Mouse (Mus musculus) thymus, postnatal 25 days (tissue): Measurements from ENCODE around the gene Actn4.

ENCODE experiments used
- DNase-seq: peaks from one replicate; pipeline ENCODE4 v3.0.0; 2022

Actn4 gene

DNA sequence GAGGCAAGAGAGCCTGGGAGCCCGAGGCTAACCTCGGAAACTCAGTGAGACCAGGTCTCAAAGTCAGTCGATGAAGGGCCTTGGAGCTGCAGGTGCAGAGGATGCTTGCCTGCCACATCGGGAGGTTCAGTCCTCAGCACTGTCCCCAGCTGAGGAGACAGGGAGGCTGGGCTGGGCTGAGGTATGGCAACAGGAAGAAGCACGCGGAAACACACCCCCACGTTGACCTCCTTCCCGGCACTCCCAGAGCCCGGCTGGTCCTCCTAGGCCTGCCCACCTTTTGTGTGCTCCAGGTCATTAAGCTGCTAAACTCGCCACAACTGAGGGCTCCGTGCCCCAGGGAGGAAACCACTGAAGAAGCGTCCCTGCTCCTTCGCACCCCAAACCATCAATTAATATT, 80.9 kb downstream of the Actn4 start, which contains the start of gene Capn12:
TSS of gene Capn12 (plus strand) at position 224 of the 400 bp plus-strand sequence.
- peak; percentile 48 for DNase-seq

DNA sequence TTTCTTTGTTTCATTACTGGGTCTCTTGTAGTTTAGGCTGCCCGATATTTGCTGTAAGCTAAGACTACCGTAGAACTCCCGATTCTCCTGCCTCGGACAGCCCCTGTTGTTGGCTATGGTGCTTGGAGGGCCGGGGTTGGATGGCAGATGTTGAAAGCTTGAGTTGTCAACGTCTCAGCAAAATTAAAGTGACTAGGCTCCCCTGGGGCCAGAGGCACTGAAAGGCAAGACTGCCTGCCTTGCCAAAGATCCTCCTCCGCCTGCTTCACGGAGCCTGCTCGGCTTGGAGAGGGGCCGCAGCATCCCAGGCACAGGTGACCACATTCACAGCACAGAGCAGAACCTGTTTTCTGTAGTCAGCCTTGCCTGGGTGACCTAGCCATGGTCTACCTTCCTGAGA, 81.6 kb downstream of the Actn4 start:
- no peak for DNase-seq

DNA sequence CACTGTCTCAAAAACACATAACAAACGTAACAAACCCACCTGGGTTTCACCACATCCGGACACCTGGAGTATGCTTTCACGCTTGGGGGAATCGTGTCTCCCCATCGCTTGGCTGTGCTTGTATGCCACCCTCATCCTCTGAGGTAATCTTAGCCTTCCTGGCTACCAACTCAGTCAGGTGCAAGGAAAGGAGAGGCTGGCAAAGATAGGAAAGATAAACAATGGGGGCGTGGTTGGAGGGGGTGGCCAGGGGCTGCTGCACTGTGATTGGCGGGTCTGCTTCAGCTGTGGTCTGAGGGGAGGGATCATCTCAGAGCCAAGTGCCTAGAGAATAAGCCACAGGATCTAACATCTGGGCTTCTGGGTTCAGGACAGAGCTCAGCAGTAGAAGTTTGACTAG, 82.5 kb downstream of the Actn4 start:
- DNase-seq, result peak; percentile 47

DNA sequence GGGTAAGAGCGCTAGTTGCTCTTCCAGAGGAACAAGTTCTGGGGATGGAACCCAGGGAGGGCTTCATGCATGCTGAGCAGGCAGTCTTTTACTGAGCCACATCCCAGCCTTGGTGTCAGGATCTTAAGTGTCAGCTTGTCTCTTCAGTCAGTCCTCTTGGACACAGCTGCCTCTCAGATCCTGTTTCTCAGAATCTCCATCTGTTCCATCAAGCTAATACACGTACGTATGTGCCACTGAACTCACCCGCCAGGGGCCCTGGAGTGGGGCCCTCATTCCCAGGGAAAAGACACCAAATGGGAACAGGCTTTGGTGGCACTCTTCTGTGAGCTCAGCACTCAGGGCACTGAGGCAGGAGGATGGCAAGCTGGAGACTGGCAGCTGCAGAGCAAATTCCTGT, 84.3 kb downstream of the Actn4 start:
- DNase-seq, result no peak

DNA sequence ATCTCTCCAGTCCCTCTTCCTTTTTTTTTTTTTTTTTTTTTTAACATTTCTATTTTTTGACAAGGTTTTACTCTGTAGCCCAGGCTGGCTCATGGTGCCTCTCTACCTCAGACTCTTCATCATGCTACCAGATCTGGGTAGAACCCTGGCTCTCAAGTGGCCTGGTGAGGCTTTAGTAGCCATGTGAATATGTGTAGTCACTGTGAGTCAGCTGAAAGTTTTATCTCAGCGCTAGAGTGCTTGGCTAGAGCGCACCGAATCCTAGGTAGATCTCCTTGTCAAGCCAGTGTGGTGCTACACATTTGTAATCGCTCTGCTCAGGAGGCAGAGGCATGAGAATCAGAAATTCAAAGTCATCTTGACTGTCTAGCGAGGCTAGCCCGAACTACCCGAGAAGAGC, 85.0 kb downstream of the Actn4 start:
- DNase-seq, result no peak

DNA sequence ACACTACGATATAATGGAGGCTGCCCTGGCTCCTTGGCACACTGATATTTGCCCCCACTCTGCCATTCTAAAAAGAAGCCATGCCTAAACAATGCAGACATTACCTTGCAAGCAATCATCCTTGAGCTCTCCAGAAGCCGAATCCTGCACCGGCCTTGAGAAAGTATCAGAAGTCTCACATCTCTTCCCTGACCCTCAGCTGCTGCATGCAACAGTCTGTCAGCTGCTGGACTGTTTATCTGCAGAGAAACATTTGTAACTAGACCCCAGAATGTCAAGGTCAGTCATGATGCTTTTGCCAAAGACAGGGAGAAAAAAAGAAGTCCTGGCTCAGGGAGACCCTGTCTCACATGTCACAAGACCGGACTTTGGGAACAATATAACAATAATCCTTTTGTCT, 86.0 kb downstream of the Actn4 start:
- no peak for DNase-seq

DNA sequence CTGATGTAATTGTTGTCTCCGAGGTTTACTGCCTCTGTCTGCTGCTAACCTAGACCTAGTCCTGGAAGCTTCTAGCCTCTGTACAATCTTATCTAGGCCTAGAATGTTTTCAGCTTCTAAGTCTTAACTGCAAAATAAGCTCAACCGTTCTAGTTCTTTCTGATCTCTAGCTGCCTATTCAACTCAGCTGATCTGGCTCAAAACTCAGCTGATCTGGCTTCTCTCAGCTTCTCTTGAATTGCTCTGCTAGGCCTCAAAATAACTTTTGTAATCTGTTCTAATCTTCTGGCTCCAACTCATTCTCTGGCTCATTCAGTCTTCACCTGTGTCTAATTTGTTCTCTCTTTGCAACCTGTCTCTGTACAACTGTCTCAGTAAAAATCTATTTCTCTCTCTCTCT, 87.6 kb downstream of the Actn4 start:
- no peak for DNase-seq

DNA sequence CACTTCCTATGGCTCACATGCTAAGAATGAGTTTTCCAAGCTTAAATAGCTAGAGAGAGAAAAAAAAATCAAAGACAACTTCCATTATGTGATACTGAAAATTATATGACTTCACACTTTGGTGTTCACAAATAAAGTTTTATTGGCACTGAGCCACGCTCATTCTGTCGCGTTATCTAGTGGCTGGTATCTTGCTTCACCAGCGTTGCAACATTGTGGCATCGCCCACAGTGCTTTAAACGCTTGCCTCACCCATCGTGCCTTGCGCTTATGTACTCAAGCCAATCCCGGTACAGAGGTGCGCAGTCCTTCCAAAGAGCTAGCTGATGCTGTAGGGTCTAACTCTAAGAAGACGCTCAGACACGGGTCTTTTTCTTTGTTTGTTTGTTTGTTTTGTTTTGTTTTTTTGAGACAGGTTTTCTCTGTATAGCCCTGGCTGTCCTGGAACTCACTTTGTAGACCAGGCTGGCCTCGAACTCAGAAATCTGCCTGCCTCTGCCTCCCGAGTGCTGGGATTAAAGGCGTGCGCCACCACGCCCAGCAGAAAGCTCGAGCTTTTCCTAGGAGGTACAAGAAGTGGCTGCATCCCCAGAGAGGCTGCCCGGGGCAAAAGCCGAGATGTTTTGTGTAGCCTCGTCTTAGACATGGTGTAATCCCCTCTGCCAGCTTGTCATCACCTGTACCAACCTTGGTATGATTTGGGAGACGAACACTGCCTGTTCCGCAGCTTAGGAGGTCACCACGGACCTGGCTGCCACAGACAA, 91.1 kb downstream of the Actn4 start:
- DNase-seq, result no peak

DNA sequence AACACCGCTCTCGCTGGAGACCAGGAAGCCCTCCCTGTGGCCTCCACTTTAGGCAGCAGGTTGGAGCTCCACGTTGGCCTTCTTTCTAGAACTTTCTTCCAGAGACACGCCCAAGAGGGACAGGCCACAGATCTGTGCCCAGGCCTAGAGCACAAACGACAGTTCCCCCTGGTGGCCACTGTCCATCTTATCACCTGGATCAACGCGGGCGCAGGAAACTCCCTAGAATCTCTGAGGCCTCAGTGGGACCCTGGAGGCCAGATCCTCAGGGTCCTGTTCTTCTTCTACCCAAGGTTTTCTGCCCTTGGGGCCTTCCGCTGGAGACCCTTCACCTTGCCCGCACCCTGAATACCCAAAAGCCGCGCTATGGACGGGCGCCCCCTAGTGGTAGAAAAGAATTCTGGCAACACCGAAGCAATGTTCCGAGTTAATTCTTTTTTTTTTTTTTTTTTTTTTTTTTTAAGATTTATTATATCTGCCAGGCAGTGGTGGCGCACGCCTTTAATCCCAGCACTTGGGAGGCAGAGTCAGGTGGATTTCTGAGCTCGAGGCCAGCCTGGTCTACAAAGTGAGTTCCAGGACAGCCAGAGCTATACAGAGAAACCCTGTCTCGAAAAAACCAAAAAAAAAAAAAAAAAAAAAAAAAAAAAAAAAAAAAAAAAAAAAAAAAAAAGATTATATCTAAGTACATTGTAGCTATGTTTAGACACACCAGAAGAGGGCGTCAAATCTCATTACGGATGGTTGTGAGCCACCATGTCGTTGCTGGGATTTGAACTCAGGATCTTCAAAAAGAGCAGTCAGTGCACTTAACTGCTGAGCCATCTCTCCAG, 94.4 kb downstream of the Actn4 start:
- peak; percentile 84 for DNase-seq

DNA sequence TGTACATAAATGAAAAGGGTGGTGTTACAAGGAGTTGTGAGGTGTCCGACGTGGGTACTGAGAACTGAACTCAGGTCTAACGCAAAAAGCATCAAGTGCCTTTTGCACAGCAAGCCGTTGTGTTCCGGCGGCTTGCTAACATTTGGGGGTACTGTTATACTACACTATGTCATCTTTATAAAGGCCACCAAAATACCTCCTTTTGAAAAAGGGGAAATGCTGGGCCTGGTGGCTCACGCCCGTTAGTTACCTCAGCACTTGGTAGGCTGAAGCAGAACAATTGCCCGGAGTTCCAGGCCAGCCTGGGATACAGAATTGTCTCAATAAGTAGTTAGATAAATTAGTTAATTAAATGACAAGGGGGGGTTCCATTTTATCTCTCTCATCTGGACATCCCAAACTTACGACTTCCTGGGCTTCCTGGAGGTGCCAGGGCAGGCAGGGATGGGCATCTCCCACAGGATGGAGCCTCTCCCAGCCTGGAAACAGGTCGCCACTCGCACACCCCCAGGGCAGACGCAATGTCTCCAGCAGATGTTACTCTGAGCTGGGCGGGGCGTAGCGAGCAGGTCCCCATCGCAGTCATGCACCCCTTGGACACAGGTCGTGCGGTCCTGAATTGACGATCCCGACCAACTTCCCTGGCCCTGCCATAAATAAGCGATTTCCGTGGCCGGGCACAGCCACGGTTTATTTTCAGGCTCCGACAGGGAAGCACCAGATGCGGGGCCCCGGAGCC, 95.2 kb downstream of the Actn4 start:
- DNase-seq, result no peak

- DNase-seq, result peak; percentile 99
Observed at GRCm38 (mm10) chr7:28865481-28866300, 96.4 kb downstream of the Actn4 start.

- no peak for DNase-seq
Observed at GRCm38 (mm10) chr7:28864288-28864750, 97.8 kb downstream of the Actn4 start.

DNA sequence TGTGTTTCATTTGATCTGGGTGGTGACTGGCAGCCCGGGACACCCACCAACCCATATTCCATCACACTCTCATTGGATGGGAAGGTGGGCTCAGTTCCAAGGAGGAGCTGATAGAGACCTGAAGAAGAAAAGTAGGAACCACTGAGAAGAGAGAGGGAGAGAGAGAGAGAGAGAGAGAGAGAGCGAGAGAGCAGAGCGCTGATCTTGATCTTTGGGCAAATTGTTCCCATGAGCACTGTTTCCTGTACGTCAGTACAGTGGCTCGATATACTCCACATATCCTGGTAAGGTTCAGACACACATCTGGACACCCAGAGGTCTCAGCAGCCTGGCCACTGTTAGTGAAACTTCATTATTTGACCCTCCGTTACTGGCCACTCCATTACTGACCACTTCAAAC, 98.6 kb downstream of the Actn4 start, which contains the start of gene Lgals7:
TSS of gene Lgals7 (plus strand) at position 314 of the 400 bp plus-strand sequence.
- DNase-seq, result no peak

- DNase-seq, result no peak
Observed at GRCm38 (mm10) chr7:28862817-28863499, 99.2 kb downstream of the Actn4 start.

DNA sequence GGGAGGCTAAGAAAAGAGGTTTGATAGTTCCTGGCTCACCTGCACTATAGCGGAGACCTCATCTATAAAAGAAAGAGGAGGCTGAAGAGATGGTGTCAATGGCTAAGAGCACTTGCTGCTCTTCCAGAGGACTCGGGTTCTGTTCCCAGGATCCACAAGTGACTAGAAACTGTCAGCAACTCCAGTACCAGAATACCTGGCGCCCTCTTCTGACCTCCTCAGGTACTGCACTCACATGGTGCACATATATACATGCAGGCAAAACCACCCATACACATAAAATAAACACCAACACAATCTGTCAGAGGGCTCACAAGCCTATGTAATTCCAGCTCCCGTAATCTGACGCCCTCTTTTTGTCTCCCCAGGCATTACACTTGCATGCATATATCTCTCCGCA, 101.2 kb downstream of the Actn4 start:
- DNase-seq, result no peak

- DNase-seq, result no peak
Observed at GRCm38 (mm10) chr7:28859953-28860352, 102.2 kb downstream of the Actn4 start.

- no peak for DNase-seq
Observed at GRCm38 (mm10) chr7:28850642-28851041, 111.5 kb downstream of the Actn4 start.

DNA sequence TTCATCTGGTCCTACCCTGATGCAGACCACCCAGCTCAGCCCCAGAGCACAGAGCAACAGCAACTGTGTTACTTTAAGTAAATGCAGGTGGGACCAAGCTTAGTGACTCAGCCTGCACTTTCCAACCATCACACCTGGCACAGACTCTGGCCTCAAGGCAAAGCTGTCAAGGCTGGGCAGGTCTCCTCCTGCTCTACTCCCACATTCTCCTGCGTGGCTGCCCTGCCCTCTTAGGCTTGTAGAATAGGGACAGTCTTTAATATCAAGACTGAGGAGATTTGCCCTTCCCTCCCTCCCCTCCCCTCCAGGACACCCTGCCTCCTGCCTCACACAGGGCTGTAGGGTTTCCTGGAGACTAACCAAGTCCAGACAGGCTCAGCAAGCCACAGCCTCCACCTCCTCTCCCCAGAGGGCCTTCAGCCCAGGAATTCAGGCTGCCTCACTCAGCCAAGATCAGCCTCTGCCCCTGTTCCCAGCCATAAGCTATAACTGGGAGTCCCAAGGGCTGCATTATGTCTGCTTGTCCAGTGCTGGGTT, 112.4 kb downstream of the Actn4 start:
- no peak for DNase-seq

- DNase-seq, result no peak
Observed at GRCm38 (mm10) chr7:28847273-28847672, 114.9 kb downstream of the Actn4 start.
